Mouse (Mus musculus): ENCODE measurements around the gene Gm10961. TPM values are rescaled to one million over a fixed set of nuclear protein-coding genes. Genes with fewer than 3 reads are reported as not detected.

Gene Gm10961
- polyA plus RNA-seq, 1 experiment from 2014 or later: not detected

DNA sequence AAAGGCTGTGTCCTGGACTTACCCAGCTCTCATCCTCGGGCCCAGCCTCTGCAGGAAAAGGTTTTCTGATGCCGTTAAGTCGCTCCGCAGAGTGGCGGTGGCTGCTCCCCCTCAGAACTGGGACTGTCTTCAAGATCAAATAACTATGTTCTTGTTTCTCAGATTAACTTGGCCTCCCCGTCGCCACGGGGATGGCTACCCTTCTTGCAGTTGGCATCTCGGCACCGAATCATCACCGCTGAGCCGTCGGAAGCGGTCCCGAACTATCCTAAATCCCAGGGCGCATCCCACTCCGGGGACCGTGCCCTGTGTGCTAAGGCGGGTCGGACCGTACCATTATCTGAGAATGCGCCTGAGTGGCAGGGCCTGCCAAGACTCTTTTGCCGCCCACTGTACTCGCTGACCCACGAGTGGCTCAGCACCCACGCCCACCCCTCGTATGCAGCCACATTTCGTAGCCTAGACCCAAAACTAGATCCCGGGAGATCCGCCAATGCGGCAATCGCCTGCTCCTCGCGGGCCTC is 35.1 kb upstream of the Gm10961 start:
- ChIA-PET POLR2A (no interaction called here), CTCF (no interaction called here)
- DNase-seq (ENCODE audit: low read depth, low spot score): no peak
- H3K27me3 ChIP-seq: no peaks in the 10 kb centered on the region
- TF ChIP-seq CTCF (IDR thresholded peaks at IDR 0.05): no peak
- in situ Hi-C loops (cut with MboI; ENCODE audit: low pct_unique_long_range_greater_than_20kb): no loop called here
- no peak for ATAC-seq

DNA sequence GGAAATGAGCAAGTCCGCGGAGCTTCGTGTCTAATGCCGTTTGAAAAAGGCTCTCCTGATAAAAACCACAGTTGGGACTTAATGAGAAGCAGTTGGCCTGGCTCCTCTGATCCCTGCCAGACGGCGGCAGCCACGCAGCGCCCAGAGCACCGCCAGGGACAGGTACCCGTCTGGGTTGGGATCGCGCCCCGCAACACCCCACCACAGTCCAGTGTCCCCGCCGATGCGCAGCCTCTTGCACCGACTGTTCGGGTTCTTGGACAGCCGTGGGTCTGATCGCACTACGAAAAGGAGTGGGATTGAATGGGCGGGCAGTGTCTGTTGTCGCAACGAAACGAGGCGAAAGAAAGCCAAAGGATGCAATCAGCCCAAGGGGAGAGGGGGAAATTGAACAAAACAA is 34.6 kb upstream of the Gm10961 start:
- DNase-seq (ENCODE audit: low read depth, low spot score): no peak
- ChIA-PET CTCF (no interaction called here), POLR2A (no interaction called here)
- TF ChIP-seq CTCF (IDR thresholded peaks at IDR 0.05): no peak
- in situ Hi-C loops (cut with MboI; ENCODE audit: low pct_unique_long_range_greater_than_20kb): no loop called here
- H3K27me3 ChIP-seq: no peaks in the 10 kb centered on the region
- ATAC-seq: no peak

DNA sequence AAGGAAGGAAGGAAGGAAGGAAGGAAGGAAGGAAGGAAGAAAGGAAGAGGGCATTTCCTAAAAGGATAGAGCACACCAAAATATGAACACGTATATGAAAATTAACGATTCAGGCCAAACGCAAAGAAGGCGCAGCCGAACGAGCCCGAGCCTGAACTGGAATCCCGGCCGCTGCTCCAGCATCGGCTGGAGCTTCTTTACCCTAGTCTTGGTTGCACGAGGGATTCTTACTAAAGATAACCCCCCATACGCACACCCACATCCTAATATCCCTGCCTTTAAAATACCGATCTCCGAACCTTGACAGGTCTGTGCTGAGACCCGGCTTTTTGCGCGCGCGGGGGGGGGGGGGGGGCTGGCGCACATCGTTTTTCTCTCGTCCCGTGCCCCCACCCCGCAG is 34.0 kb upstream of the Gm10961 start:
- TF ChIP-seq CTCF (IDR thresholded peaks at IDR 0.05): no peak
- H3K27me3 ChIP-seq: no peaks in the 10 kb centered on the region
- DNase-seq (ENCODE audit: low read depth, low spot score) (no peak), ATAC-seq (no peak)
- CTCF ChIA-PET: interaction anchor here (1.4 to 1.6 kb wide), 2 partner anchors 12 to 38 kb away, joined by 3 to 13 read pairs; no protein-coding TSS in a partner anchor
- POLR2A ChIA-PET: no interaction called here
- in situ Hi-C loops (cut with MboI; ENCODE audit: low pct_unique_long_range_greater_than_20kb): no loop called here

DNA sequence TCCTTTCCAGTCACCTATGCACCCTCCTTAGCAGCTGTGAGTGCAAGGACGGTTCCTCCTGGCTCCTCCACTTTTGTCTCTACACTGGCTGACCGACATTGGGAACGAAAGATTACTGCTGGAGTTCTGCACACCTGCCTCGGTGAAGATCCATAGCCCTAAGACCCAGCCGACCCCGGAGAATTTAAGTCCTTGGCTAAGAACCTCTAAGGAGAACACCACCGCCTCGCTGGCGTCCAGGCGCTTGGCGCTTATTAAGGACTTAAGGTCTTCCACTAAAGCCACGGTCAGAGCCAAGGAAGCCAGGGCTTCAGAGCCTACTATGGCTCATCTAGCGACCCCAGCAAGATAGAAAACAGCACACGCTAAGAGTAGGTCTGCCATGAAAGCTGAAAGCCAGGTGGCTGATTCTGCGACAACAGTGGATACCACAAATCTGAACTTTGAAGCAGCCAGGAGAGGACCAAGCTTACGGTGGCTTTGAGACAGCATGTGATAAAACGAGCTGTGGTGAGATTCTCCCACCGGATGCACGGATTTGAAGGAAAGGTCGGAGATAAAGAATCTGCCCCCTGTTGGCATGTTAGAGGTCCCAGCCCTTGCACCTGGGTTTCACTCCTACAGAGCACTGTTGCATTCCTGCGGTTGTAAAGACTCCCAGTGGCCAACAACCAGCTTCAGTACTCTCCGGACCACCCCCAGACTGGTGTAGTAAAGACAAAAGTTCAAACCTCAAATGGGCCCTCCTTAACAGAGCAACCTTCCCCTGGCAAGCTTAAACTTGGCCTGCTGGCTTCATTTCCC is 33.3 kb upstream of the Gm10961 start:
- in situ Hi-C loops (cut with MboI; ENCODE audit: low pct_unique_long_range_greater_than_20kb): no loop called here
- no peaks in the 10 kb centered on the region for H3K27me3 ChIP-seq
- ATAC-seq: no peak
- DNase-seq (ENCODE audit: low read depth, low spot score): no peak
- POLR2A ChIA-PET: no interaction called here
- CTCF ChIA-PET: interaction anchor here (0.8 to 2.6 kb wide), 6 partner anchors 12 to 49 kb away, joined by 3 to 13 read pairs (median 3); no protein-coding TSS in a partner anchor
- TF ChIP-seq CTCF (IDR thresholded peaks at IDR 0.05): no peak

DNA sequence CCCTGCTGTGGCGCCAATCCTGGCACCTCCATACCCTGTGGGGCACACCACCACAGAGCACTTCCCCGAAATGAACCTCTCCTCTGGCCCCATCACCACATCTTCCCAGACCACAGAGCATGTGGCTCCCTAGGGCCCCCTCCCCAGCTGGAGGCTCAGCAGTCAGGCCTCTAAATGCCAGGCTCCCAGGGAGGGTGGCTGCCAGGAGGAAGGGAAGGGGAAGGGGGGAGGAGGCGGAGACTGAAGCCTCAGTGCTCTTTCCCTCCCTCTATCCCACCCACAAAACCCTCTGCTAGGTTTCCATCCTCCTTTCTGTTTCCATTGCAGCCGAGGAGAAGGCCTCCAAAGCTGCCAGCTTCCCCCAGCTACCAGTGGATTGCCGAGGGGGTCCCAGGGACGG is 31.0 kb upstream of the Gm10961 start:
- POLR2A ChIA-PET: interaction anchor here (0.7 to 1.3 kb wide), 2 partner anchors 11 to 21 kb away, joined by 3 read pairs; no protein-coding TSS in a partner anchor
- H3K27me3 ChIP-seq: no peaks in the 10 kb centered on the region
- DNase-seq (ENCODE audit: low read depth, low spot score) (no peak), ATAC-seq (no peak)
- CTCF ChIA-PET: interaction anchor here (1.4 to 5.7 kb wide), 5 partner anchors 12 to 48 kb away, joined by 3 to 39 read pairs (median 8); no protein-coding TSS in a partner anchor
- in situ Hi-C loops (cut with MboI; ENCODE audit: low pct_unique_long_range_greater_than_20kb): no loop called here
- no peak for TF ChIP-seq CTCF (IDR thresholded peaks at IDR 0.05)

DNA sequence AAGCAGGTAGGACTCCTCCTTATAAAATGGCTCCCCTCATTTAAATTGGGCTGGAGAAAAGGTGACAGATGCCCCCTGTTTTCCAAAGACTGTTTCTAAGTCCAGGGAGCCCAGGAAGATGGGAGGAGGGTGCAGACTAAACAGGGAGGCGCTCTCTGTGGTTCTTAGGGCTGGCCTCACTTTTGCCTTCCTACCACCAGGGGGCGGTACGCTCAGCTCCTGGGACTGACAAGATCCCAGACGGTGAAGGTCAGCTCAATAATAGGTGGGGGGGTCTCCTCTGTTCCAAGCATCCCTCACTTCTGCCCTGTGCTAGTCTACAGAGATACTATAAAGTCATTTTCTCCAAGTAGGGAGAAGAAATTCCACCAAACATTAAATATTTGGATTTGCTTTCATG is 25.8 kb upstream of the Gm10961 start:
- ChIA-PET CTCF (interaction anchor here (0.9 to 2.9 kb wide), 11 partner anchors 12 to 147 kb away, joined by 3 to 11 read pairs (median 4); no protein-coding TSS in a partner anchor), POLR2A (no interaction called here)
- in situ Hi-C loops (cut with MboI; ENCODE audit: low pct_unique_long_range_greater_than_20kb): no loop called here
- H3K27me3 ChIP-seq: no peaks in the 10 kb centered on the region
- no peak for TF ChIP-seq CTCF (IDR thresholded peaks at IDR 0.05)
- DNase-seq (ENCODE audit: low read depth, low spot score) (no peak), ATAC-seq (peak; percentile 54)

DNA sequence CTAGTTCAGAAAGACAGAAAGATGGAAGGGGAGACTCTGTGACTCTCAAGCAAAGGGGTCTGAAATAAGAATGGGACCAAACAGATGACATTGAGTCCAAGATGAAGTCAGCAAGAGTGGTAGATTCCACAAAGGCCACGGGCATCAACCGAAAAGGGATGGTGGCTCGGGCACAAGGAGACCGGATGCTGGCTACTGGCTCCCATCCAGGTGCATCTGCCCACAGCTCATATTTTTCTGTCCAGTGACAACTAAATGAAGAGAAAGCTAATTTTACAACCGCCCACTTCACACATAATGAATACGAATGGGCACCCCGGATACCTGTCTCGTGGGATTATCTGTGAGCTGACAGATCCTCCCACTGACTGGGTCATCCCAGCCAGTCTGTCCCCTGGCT is 23.9 kb upstream of the Gm10961 start:
- POLR2A ChIA-PET: interaction anchor here (0.5 to 0.9 kb wide), 2 partner anchors 26 to 48 kb away, joined by 3 to 4 read pairs; no protein-coding TSS in a partner anchor
- DNase-seq (ENCODE audit: low read depth, low spot score) (no peak), ATAC-seq (no peak)
- no peak for TF ChIP-seq CTCF (IDR thresholded peaks at IDR 0.05)
- CTCF ChIA-PET: interaction anchor here (1.1 to 1.6 kb wide), 4 partner anchors 15 to 57 kb away, joined by 3 to 4 read pairs (median 3); no protein-coding TSS in a partner anchor
- H3K27me3 ChIP-seq: no peaks in the 10 kb centered on the region
- in situ Hi-C loops (cut with MboI; ENCODE audit: low pct_unique_long_range_greater_than_20kb): no loop called here

DNA sequence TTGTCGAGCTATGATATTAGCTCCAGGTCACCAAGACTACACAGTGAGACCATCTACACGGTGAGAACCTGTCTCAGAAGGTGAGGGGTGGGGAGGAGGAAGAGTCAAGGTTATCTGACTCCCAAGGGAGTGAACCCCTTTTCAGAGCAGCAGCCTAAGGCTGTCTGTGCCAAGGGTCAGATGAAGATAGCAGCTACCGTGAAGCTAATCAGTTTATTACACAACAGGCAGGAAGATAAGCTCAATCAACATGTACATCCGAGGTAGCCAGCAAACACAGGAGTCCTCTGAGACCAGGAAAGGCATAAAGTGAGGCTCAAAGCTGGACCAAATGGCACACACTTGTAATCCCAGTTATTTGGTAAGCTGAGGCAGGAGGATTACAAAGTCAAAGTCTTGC is 22.3 kb upstream of the Gm10961 start:
- no peak for DNase-seq (ENCODE audit: low read depth, low spot score)
- H3K27me3 ChIP-seq: no peaks in the 10 kb centered on the region
- no peak for ATAC-seq
- ChIA-PET POLR2A (interaction anchor here (0.6 kb wide), 1 partner anchor 67 kb away, joined by 4 read pairs; no protein-coding TSS in a partner anchor), CTCF (interaction anchor here (0.7 to 1.4 kb wide), 4 partner anchors 29 to 258 kb away, joined by 3 to 5 read pairs (median 5); no protein-coding TSS in a partner anchor)
- no peak for TF ChIP-seq CTCF (IDR thresholded peaks at IDR 0.05)
- in situ Hi-C loops (cut with MboI; ENCODE audit: low pct_unique_long_range_greater_than_20kb): no loop called here

DNA sequence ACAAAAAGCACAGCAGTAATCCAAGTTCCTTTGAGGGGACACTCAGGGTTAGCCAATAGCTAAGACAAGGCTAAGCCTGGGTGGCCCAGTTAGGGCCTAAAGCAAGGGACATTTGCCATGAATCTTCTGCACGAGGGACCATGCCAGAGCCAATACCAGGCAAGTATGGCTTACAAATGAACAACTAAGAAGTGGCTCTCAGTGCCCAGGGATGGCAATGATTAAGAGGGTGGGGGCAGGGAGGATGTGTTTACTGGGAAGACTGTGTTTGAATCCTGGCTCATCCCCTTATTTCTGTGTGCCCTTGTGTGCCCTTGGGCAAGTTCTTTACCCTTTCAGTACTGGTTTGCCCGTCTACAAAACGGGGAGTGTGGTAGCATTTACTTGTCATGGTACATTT is 21.7 kb upstream of the Gm10961 start:
- TF ChIP-seq CTCF (IDR thresholded peaks at IDR 0.05): no peak
- ChIA-PET CTCF (interaction anchor here (0.7 to 1.4 kb wide), 3 partner anchors 29 to 257 kb away, joined by 3 to 5 read pairs (median 5); no protein-coding TSS in a partner anchor), POLR2A (interaction anchor here (0.6 kb wide), 1 partner anchor 68 kb away, joined by 4 read pairs; no protein-coding TSS in a partner anchor)
- H3K27me3 ChIP-seq: no peaks in the 10 kb centered on the region
- in situ Hi-C loops (cut with MboI; ENCODE audit: low pct_unique_long_range_greater_than_20kb): no loop called here
- ATAC-seq: no peak
- no peak for DNase-seq (ENCODE audit: low read depth, low spot score)

DNA sequence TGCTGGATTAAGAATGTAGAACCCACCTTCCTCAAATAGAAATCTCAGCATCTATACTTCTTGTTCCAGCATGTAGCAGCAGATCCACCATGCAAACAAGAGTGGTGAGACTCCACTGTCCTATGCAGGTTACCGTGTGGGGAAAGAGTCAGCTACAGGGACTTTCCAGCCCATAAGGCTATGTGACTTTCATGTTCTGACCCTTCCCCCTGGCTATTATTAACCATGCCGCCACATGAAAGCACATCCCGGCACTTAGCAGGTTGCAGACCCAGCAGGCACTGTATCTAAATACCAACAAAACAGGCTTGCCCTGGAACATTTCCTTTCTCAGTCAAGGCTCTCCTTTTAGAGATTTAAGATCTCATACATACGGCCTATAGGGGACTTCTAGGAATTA is 19.7 kb upstream of the Gm10961 start:
- ChIA-PET POLR2A (interaction anchor here (0.7 kb wide), 1 partner anchor 12 kb away, joined by 3 read pairs; no protein-coding TSS in a partner anchor), CTCF (interaction anchor here (1.5 to 6.6 kb wide), 4 partner anchors 14 to 61 kb away, joined by 9 to 57 read pairs (median 36); no protein-coding TSS in a partner anchor)
- in situ Hi-C loops (cut with MboI; ENCODE audit: low pct_unique_long_range_greater_than_20kb): loop anchor here (5.0 kb wide), 1 partner anchor 39 kb away; no protein-coding TSS in a partner anchor
- no peak for TF ChIP-seq CTCF (IDR thresholded peaks at IDR 0.05)
- DNase-seq (ENCODE audit: low read depth, low spot score) (no peak), ATAC-seq (no peak)
- H3K27me3 ChIP-seq: no peaks in the 10 kb centered on the region

Measured in Patski (cell line).